Mouse (Mus musculus) bone marrow macrophage, adult 2 months (primary cell): ENCODE results near the gene Aptx.

Experiments used
- CTCF ChIP-seq: IDR thresholded peaks from 2 replicates; pipeline ENCODE4 v1.5.1; 2012; ENCODE audit warnings: low read depth, mild to moderate bottlenecking, low read length, moderate library complexity
- POLR2A ChIP-seq: IDR thresholded peaks from 2 replicates; pipeline ENCODE4 v1.6.1; 2012; ENCODE audit warnings: mild to moderate bottlenecking, low read depth, low read length, borderline replicate concordance

GRCm38 (mm10) chr4:40725141-40725540, 22.1 kb upstream of the Aptx start:
- TF ChIP-seq POLR2A = no peak
- no peak for TF ChIP-seq CTCF
